Mouse (Mus musculus) forebrain, embryonic 13.5 days (tissue): ENCODE results near the gene Psmc5. TPM values are rescaled to one million over a fixed set of nuclear protein-coding genes. Genes with fewer than 3 reads are reported as not detected.

Experiments used
- ATAC-seq: fragments of 200-750 bp; cut with Nextera tagmentation; 2 replicates; pipeline ENCODE4 v1.8.0; 2017
- H3K27ac ChIP-seq: fragments of 300-500 bp; sonication (generic); 2 replicates; pipeline ENCODE4 v1.5.1; 2015; ENCODE audit warnings: inconsistent platforms, mild to moderate bottlenecking, moderate library complexity
- H3K27me3 ChIP-seq: fragments of 300-500 bp; sonication (generic); 2 replicates; pipeline ENCODE4 v1.6.1; 2015; ENCODE audit warnings: mild to moderate bottlenecking, inconsistent platforms
- H3K36me3 ChIP-seq: fragments of 300-500 bp; sonication (generic); 2 replicates; pipeline ENCODE4 v1.6.1; 2015; ENCODE audit warnings: mild to moderate bottlenecking, inconsistent platforms; ENCODE audit not compliant: poor library complexity, severe bottlenecking
- H3K4me1 ChIP-seq: fragments of 300-500 bp; sonication (generic); 2 replicates; pipeline ENCODE4 v1.6.1; 2015; ENCODE audit warnings: inconsistent platforms
- H3K4me2 ChIP-seq: fragments of 300-500 bp; sonication (generic); 2 replicates; pipeline ENCODE4 v1.6.1; 2015; ENCODE audit warnings: inconsistent platforms, mild to moderate bottlenecking, moderate library complexity
- H3K4me3 ChIP-seq: fragments of 300-500 bp; sonication (generic); 2 replicates; pipeline ENCODE4 v1.5.1; 2015; ENCODE audit warnings: mild to moderate bottlenecking, inconsistent platforms
- H3K9ac ChIP-seq: fragments of 300-500 bp; sonication (generic); 2 replicates; pipeline ENCODE4 v1.6.1; 2015; ENCODE audit warnings: mild to moderate bottlenecking, inconsistent platforms
- H3K9me3 ChIP-seq: fragments of 300-500 bp; sonication (generic); replicated peaks from 2 replicates; pipeline ENCODE4 v1.6.1; 2016; ENCODE audit warnings: inconsistent platforms
- WGBS: fragments of 180-500 bp; shearing (Covaris S2); methylation state at CpG from one replicate; pipeline ENCODE4 v1.1.7; 2015; 5-methylcytosine and 5-hydroxymethylcytosine counted together
- polyA plus RNA-seq: library from polyadenylated mRNA; unstranded; fragments of >200 nt; fragmentation: Nextera tagmentation; extraction: Ambion mirVana; gene quantifications from 2 replicates; pipeline ENCODE4 v1.2.1, GENCODE M21; 2015

Gene Psmc5
- polyA plus RNA-seq, 1 experiment from 2014 or later = 322 TPM

- ATAC-seq = no peak
- H3K27ac ChIP-seq = no peak overlapping the region
Measured at GRCm38 (mm10) chr11:106255174-106255573, 780 bp upstream of the Psmc5 start.

GRCm38 (mm10) chr11:106256775-106257174 is 821 bp downstream of the Psmc5 start:
- 74% methylated on average over 5 of the region's 5 CpGs for WGBS
- Histone ChIP-seq H3K4me1 (peaks cover 24% of the 10 kb centered on the region), H3K4me3 (peak overlapping the region; percentile 84), H3K27ac (no peak overlapping the region), H3K9me3 (no peaks in the 10 kb centered on the region), H3K36me3 (peaks cover 50% of the 10 kb centered on the region), H3K9ac (peak overlapping the region; percentile 87), H3K27me3 (no peaks in the 10 kb centered on the region), H3K4me2 (peak overlapping the region; percentile 100)
- no peak for ATAC-seq

More at GRCm38 (mm10) chr11:106255174-106255573, 780 bp upstream of the Psmc5 start:
- WGBS = 5% methylated on average over 22 of the region's 22 CpGs
- Histone ChIP-seq H3K9ac (peak overlapping the region; percentile 87), H3K27me3 (no peaks in the 10 kb centered on the region), H3K4me2 (peak overlapping the region; percentile 100), H3K4me3 (peak overlapping the region; percentile 84), H3K9me3 (no peaks in the 10 kb centered on the region), H3K36me3 (peaks cover 53% of the 10 kb centered on the region), H3K4me1 (peaks cover 24% of the 10 kb centered on the region)

GRCm38 (mm10) chr11:106260826-106261450 is 5.0 kb downstream of the Psmc5 start:
- 82% methylated on average over 14 of the region's 14 CpGs for WGBS

DNA sequence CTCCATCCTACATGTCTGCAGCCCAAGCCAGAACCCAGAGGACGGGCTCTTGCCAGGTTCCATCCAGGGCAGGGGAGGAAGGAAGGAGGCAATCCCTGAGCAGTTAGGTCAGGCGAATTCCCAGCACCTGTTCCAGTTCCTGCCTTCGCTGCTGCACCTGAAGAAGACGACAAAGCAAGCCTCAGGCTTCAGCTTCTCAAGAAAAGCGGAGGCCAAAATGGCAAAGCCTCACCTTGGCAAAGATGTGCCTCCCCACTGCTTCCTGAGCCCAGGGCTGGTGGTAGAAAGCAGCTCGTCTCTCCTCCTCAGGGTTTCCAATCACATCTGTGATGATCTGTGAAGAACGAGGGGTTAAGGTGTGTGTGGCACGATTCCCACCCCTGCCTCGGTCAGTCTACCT is 8.0 kb downstream of the Psmc5 start:
- no peak for ATAC-seq
- H3K27me3 ChIP-seq = no peaks in the 10 kb centered on the region
- no peak overlapping the region for H3K4me2 ChIP-seq
- H3K9me3 ChIP-seq = no peaks in the 10 kb centered on the region
- H3K27ac ChIP-seq = no peak overlapping the region
- H3K36me3 ChIP-seq = peaks cover 75% of the 10 kb centered on the region
- no peak overlapping the region for H3K4me3 ChIP-seq
- 93% methylated on average over 9 of the region's 9 CpGs for WGBS
- peaks cover 16% of the 10 kb centered on the region for H3K4me1 ChIP-seq
- no peak overlapping the region for H3K9ac ChIP-seq

More at GRCm38 (mm10) chr11:106260826-106261450, 5.0 kb downstream of the Psmc5 start:
- Histone ChIP-seq H3K4me3 (no peak overlapping the region), H3K4me2 (no peak overlapping the region), H3K9me3 (no peaks in the 10 kb centered on the region), H3K4me1 (peaks cover 16% of the 10 kb centered on the region), H3K36me3 (peaks cover 69% of the 10 kb centered on the region), H3K9ac (no peak overlapping the region), H3K27ac (no peak overlapping the region), H3K27me3 (no peaks in the 10 kb centered on the region)
- no peak for ATAC-seq

DNA sequence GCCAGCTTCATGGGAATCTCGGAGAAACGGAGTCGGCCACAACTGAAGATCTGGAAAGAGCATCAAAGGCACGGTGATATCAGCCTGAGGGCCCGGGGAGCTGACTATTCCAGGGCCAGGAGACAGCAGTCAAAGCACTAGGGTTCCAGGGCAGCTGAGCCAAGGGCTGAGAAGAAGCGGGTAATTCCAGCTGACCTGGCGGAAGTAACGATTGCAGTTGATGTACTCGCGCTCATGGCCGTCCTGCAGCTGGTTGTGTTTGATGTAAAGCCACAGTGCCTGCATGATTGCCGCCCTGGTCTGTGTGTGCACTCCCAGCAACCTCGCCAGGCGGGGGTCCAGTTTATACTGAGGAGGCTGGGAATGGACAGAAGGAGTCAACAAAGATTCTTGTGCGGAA is 9.0 kb downstream of the Psmc5 start:
- Histone ChIP-seq H3K4me1 (peaks cover 22% of the 10 kb centered on the region), H3K36me3 (peaks cover 69% of the 10 kb centered on the region)

DNA sequence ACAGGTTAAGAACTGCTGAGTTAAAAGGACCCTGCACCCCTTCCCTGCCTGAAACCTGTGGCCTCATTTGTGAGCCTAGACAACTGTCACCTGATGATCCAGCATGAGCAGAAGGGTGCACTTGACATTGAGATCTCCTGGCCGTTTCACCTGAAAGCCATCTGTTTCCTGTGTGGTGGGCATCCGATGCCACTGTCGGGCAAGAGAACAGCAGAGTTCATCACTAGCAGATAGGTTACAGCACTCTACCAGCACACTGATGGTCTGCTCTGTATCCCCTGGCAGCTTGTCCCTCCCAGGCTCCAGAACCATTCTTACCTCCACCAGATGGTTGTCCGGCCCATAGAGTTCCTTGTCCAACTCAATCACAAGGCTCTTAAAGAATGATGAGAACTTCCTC is 9.6 kb downstream of the Psmc5 start:
- no peak overlapping the region for H3K27ac ChIP-seq
- H3K36me3 ChIP-seq = peaks cover 68% of the 10 kb centered on the region
- H3K4me3 ChIP-seq = no peak overlapping the region
- 92% methylated on average over 4 of the region's 4 CpGs for WGBS
- H3K27me3 ChIP-seq = no peaks in the 10 kb centered on the region
- no peaks in the 10 kb centered on the region for H3K9me3 ChIP-seq
- H3K9ac ChIP-seq = no peak overlapping the region
- H3K4me1 ChIP-seq = peaks cover 27% of the 10 kb centered on the region
- no peak for ATAC-seq
- no peak overlapping the region for H3K4me2 ChIP-seq

More for the DNA sequence above, 9.0 kb downstream of the Psmc5 start:
- no peak overlapping the region for H3K9ac ChIP-seq
- no peaks in the 10 kb centered on the region for H3K27me3 ChIP-seq
- no peak overlapping the region for H3K4me2 ChIP-seq
- H3K4me3 ChIP-seq = no peak overlapping the region
- 93% methylated on average over 15 of the region's 15 CpGs for WGBS
- no peak overlapping the region for H3K27ac ChIP-seq
- no peak for ATAC-seq
- H3K9me3 ChIP-seq = no peaks in the 10 kb centered on the region

DNA sequence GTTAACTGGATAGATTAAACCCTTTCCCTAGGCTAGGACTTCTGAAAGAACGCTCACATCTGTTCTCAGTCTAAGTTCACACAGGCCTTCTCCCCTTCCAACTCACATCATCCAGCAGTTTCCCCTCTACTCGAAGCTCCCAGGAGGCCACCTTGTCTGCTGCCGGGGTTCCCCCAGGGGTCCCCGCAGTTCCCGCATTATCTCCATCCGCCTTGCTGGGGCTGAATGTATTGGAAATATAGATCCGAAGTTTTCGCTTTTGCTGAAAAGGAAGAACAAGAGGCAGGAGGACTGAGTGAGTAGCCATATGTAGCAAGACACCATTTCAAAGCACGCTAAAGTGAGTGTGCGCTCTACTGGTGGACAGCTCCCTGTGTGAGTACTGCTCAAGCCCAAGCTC is 10.5 kb downstream of the Psmc5 start:
- Histone ChIP-seq H3K27me3 (no peaks in the 10 kb centered on the region), H3K9ac (no peak overlapping the region), H3K27ac (no peak overlapping the region), H3K36me3 (peaks cover 60% of the 10 kb centered on the region), H3K9me3 (no peaks in the 10 kb centered on the region), H3K4me1 (peaks cover 36% of the 10 kb centered on the region), H3K4me2 (no peak overlapping the region), H3K4me3 (no peak overlapping the region)
- ATAC-seq = no peak
- WGBS = 94% methylated on average over 10 of the region's 10 CpGs

GRCm38 (mm10) chr11:106267311-106267852 is 11.4 kb downstream of the Psmc5 start:
- no peaks in the 10 kb centered on the region for H3K27me3 ChIP-seq
- ATAC-seq = no peak
- no peak overlapping the region for H3K4me3 ChIP-seq
- WGBS = 79% methylated on average over 15 of the region's 15 CpGs
- H3K4me1 ChIP-seq = peaks cover 41% of the 10 kb centered on the region
- H3K9ac ChIP-seq = no peak overlapping the region
- peaks cover 50% of the 10 kb centered on the region for H3K36me3 ChIP-seq
- no peaks in the 10 kb centered on the region for H3K9me3 ChIP-seq
- H3K27ac ChIP-seq = peak overlapping the region; percentile 73
- no peak overlapping the region for H3K4me2 ChIP-seq

DNA sequence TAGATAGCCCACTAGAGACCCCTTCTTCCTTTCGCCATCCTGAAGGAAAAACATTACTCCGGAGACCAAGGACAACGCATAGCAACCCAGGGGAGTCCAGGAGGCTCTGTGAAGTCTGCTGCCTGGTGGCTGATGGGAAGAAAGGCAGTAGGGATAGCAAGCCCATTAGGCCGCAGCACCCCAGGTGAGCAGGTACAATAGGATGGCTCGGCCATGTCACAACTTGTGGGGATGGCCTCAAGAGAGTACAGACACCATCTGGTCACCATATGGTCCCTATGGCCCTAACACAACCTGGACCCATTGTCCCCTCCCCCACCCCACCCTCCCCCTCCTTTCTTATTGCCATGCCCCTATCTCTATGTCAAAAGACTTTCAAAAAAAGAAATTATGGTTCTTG is 11.9 kb downstream of the Psmc5 start:
- Histone ChIP-seq H3K27ac (peak overlapping the region; percentile 73), H3K4me2 (no peak overlapping the region), H3K9me3 (no peaks in the 10 kb centered on the region), H3K27me3 (no peaks in the 10 kb centered on the region), H3K4me1 (peaks cover 41% of the 10 kb centered on the region), H3K36me3 (peaks cover 45% of the 10 kb centered on the region), H3K9ac (no peak overlapping the region), H3K4me3 (no peak overlapping the region)
- ATAC-seq = no peak
- 91% methylated on average over 5 of the region's 5 CpGs for WGBS

DNA sequence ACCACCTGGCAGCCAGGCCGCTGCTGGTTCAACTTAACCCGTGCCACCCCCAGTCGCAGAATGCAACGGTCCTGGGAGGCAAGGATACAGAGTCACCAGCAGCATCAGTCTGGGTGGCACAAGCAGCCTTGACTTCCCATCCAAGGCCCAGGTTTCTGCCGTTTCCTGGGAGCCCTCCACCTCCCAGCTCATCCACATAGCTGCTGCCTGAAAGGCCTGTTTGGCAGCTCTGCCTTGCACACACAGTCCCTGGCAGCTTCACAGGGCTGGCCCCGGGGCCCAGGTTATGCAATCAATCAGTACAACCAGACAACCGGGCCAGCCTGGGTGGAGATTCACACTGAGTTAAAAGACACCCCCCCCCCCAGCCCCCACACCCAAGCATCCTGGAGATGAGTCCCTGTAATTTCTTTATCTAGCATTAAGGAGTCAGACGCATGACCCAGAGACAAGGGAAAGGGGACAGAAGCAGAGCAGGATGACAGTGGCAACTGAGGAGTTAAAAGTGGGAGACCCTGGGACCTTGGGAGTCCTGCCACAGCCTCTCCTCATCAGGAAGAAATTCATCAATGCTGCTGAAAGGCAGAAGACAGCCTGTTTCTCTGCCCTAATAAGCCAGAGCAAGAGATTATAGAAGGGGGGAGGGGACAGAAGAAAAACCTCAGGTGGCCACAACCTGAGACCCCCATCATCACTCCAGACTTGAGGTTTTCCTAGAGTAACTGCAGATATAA is 12.5 kb downstream of the Psmc5 start:
- peak overlapping the region; percentile 73 for H3K27ac ChIP-seq
- H3K4me1 ChIP-seq = peaks cover 41% of the 10 kb centered on the region
- no peaks in the 10 kb centered on the region for H3K27me3 ChIP-seq
- H3K9me3 ChIP-seq = no peaks in the 10 kb centered on the region
- no peak for ATAC-seq
- peaks cover 39% of the 10 kb centered on the region for H3K36me3 ChIP-seq
- peak overlapping the region; percentile 43 for H3K9ac ChIP-seq
- H3K4me2 ChIP-seq = 0 out of 2 replicates have a peak overlapping the region, but pooled peaks have one; percentile 12
- no peak overlapping the region for H3K4me3 ChIP-seq
- WGBS = 80% methylated on average over 8 of the region's 8 CpGs

DNA sequence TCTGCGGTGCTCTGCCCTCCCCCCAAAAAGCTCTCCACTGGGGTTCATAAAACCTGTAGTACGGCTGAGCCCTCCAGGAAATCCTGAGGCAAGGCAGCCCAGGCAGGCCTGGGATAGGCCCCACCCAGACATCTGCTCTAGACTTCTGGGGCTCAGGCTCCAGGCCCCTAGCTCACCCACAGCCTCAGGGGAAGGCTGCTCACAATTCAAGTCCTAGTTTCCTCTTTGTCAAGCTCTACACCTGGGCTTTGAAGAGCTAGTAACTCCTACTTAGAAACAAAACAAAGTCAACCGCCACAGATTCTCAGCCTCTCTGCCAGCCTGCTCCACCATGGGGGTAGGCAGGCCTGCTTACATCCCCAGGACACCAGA is 13.1 kb downstream of the Psmc5 start:
- Histone ChIP-seq H3K4me1 (peaks cover 41% of the 10 kb centered on the region), H3K27me3 (no peaks in the 10 kb centered on the region), H3K27ac (peak overlapping the region; percentile 73), H3K4me3 (no peak overlapping the region), H3K4me2 (peak overlapping the region; percentile 12; the same call in 1 of the 2 replicates), H3K9me3 (no peaks in the 10 kb centered on the region), H3K36me3 (peaks cover 33% of the 10 kb centered on the region), H3K9ac (peak overlapping the region; percentile 43)
- ATAC-seq = no peak
- 65% methylated on average over 3 of the region's 3 CpGs for WGBS

- no peaks in the 10 kb centered on the region for H3K27me3 ChIP-seq
- WGBS = 50% methylated on average over 5 of the region's 5 CpGs
- no peak for ATAC-seq
- H3K9ac ChIP-seq = peak overlapping the region; percentile 97
- peaks cover 11% of the 10 kb centered on the region for H3K36me3 ChIP-seq
- peak overlapping the region; percentile 92 for H3K27ac ChIP-seq
- H3K4me1 ChIP-seq = peaks cover 44% of the 10 kb centered on the region
- peak overlapping the region; percentile 75 for H3K4me2 ChIP-seq
- H3K4me3 ChIP-seq = peak overlapping the region; percentile 98
- H3K9me3 ChIP-seq = no peaks in the 10 kb centered on the region
Measured at GRCm38 (mm10) chr11:106271131-106271793, 15.3 kb downstream of the Psmc5 start.
